Mouse (Mus musculus) B cell, adult 2 months (primary cell): ENCODE data around the gene AY761184.
"Not testable (repeated sequence)": the region's sequence is repeated elsewhere in the genome, so short reads cannot be mapped to it uniquely, and the experiment has no call there.

Experiments used
- DNase-seq, 2 experiments: peaks; one replicate each; pipeline ENCODE4 v3.0.0; 2022

AY761184 gene

GRCm38 (mm10) chr8:21703545-21703944 is at the start of gene AY761184:
Gene AY761184, minus strand, starts transcription at chr8:21703645.
- DNase-seq = not testable (repeated sequence)

- not testable (repeated sequence) for DNase-seq
Measured at GRCm38 (mm10) chr8:21665497-21665896, 37.9 kb downstream of the AY761184 start, which contains the start of gene Defa34. Gene Defa34, plus strand, starts transcription at chr8:21665797.

GRCm38 (mm10) chr8:21655480-21655879 is 48.0 kb downstream of the AY761184 start, which contains the start of gene Defa17:
Gene Defa17, plus strand, starts transcription at chr8:21655780.
- DNase-seq = not testable (repeated sequence)
